Mouse (Mus musculus): ENCODE results near the gene Abtb1. TPM values are rescaled to one million over a fixed set of nuclear protein-coding genes. Genes with fewer than 3 reads are reported as not detected.

Abtb1 gene
- polyA plus RNA-seq, 1 experiment from 2014 or later: 16.0 TPM

GRCm38 (mm10) chr6:88830112-88830702, 11.6 kb downstream of the Abtb1 start:
- H3K9me3 ChIP-seq (replicated peaks; ENCODE audit: control insufficient read depth, low read length): no peaks in the 10 kb centered on the region
- H3K4me1 ChIP-seq (ENCODE audit: control insufficient read depth, insufficient read depth, low read length): peaks cover 14% of the 10 kb centered on the region
- ATAC-seq (replicated peaks; ENCODE audit: insufficient number of reproducible peaks, low FRiP score, low TSS enrichment): no peak
- H3K4me3 ChIP-seq (ENCODE audit: low read depth, low read length): no peak overlapping the region
- H3K4me2 ChIP-seq: no peak overlapping the region
- no peaks in the 10 kb centered on the region for H3K36me3 ChIP-seq (ENCODE audit: control insufficient read depth, insufficient read depth, low read length)
- H3K27ac ChIP-seq (ENCODE audit: low read depth, low read length): no peak overlapping the region
- no peak overlapping the region for H3K9ac ChIP-seq (ENCODE audit: low read depth, low read length)
- 81% methylated on average over 6 of the region's 6 CpGs for WGBS (ENCODE audit: insufficient replicate concordance)
- 0 out of 2 replicates have a peak, but pooled peaks cover 3% of the 10 kb centered on the region for H3K27me3 ChIP-seq (ENCODE audit: control insufficient read depth, insufficient read depth, low read length)

- H3K9me3 ChIP-seq (replicated peaks; ENCODE audit: control insufficient read depth, low read length): no peaks in the 10 kb centered on the region
- no peak overlapping the region for H3K27ac ChIP-seq (ENCODE audit: low read depth, low read length)
- no peak for ATAC-seq (replicated peaks; ENCODE audit: insufficient number of reproducible peaks, low FRiP score, low TSS enrichment)
- H3K4me1 ChIP-seq (ENCODE audit: control insufficient read depth, insufficient read depth, low read length): peaks cover 14% of the 10 kb centered on the region
- H3K27me3 ChIP-seq (ENCODE audit: control insufficient read depth, insufficient read depth, low read length): 0 out of 2 replicates have a peak, but pooled peaks cover 3% of the 10 kb centered on the region
- no peak overlapping the region for H3K4me2 ChIP-seq
- no peak overlapping the region for H3K4me3 ChIP-seq (ENCODE audit: low read depth, low read length)
- H3K9ac ChIP-seq (ENCODE audit: low read depth, low read length): no peak overlapping the region
- 77% methylated on average over 4 of the region's 4 CpGs for WGBS (ENCODE audit: insufficient replicate concordance)
- no peaks in the 10 kb centered on the region for H3K36me3 ChIP-seq (ENCODE audit: control insufficient read depth, insufficient read depth, low read length)
Measured at GRCm38 (mm10) chr6:88829579-88829978, 12.2 kb downstream of the Abtb1 start.

- Histone ChIP-seq H3K9ac (ENCODE audit: low read depth, low read length) (no peak overlapping the region), H3K4me2 (no peak overlapping the region), H3K27ac (ENCODE audit: low read depth, low read length) (no peak overlapping the region), H3K9me3 (replicated peaks; ENCODE audit: control insufficient read depth, low read length) (no peaks in the 10 kb centered on the region), H3K36me3 (ENCODE audit: control insufficient read depth, insufficient read depth, low read length) (no peaks in the 10 kb centered on the region), H3K4me1 (ENCODE audit: control insufficient read depth, insufficient read depth, low read length) (peaks cover 7% of the 10 kb centered on the region), H3K27me3 (ENCODE audit: control insufficient read depth, insufficient read depth, low read length) (0 out of 2 replicates have a peak, but pooled peaks cover 3% of the 10 kb centered on the region), H3K4me3 (ENCODE audit: low read depth, low read length) (no peak overlapping the region)
- WGBS (ENCODE audit: insufficient replicate concordance): 72% methylated on average over 15 of the region's 15 CpGs
- ATAC-seq (replicated peaks; ENCODE audit: insufficient number of reproducible peaks, low FRiP score, low TSS enrichment): no peak
Measured at GRCm38 (mm10) chr6:88828206-88829009, 13.4 kb downstream of the Abtb1 start.

GRCm38 (mm10) chr6:88827395-88828205, 14.2 kb downstream of the Abtb1 start:
- ATAC-seq (replicated peaks; ENCODE audit: insufficient number of reproducible peaks, low FRiP score, low TSS enrichment): no peak
- no peaks in the 10 kb centered on the region for H3K36me3 ChIP-seq (ENCODE audit: control insufficient read depth, insufficient read depth, low read length)
- 59% methylated on average over 13 of the region's 13 CpGs for WGBS (ENCODE audit: insufficient replicate concordance)
- peaks cover 7% of the 10 kb centered on the region for H3K4me1 ChIP-seq (ENCODE audit: control insufficient read depth, insufficient read depth, low read length)
- no peak overlapping the region for H3K27ac ChIP-seq (ENCODE audit: low read depth, low read length)
- H3K9ac ChIP-seq (ENCODE audit: low read depth, low read length): no peak overlapping the region
- no peak overlapping the region for H3K4me3 ChIP-seq (ENCODE audit: low read depth, low read length)
- no peak overlapping the region for H3K4me2 ChIP-seq
- no peaks in the 10 kb centered on the region for H3K9me3 ChIP-seq (replicated peaks; ENCODE audit: control insufficient read depth, low read length)
- H3K27me3 ChIP-seq (ENCODE audit: control insufficient read depth, insufficient read depth, low read length): 0 out of 2 replicates have a peak, but pooled peaks cover 3% of the 10 kb centered on the region

- ATAC-seq (replicated peaks; ENCODE audit: insufficient number of reproducible peaks, low FRiP score, low TSS enrichment): no peak
- WGBS (ENCODE audit: insufficient replicate concordance): 65% methylated on average over 3 of the region's 3 CpGs
- Histone ChIP-seq H3K27me3 (ENCODE audit: control insufficient read depth, insufficient read depth, low read length) (0 out of 2 replicates have a peak, but pooled peaks cover 3% of the 10 kb centered on the region), H3K27ac (ENCODE audit: low read depth, low read length) (no peak overlapping the region), H3K4me2 (no peak overlapping the region), H3K9ac (ENCODE audit: low read depth, low read length) (no peak overlapping the region), H3K36me3 (ENCODE audit: control insufficient read depth, insufficient read depth, low read length) (no peaks in the 10 kb centered on the region), H3K4me1 (ENCODE audit: control insufficient read depth, insufficient read depth, low read length) (peaks cover 7% of the 10 kb centered on the region), H3K9me3 (replicated peaks; ENCODE audit: control insufficient read depth, low read length) (no peaks in the 10 kb centered on the region), H3K4me3 (ENCODE audit: low read depth, low read length) (no peak overlapping the region)
Measured at GRCm38 (mm10) chr6:88826965-88827364, 14.8 kb downstream of the Abtb1 start.

- 22% methylated on average over 6 of the region's 6 CpGs for WGBS (ENCODE audit: insufficient replicate concordance)
- Histone ChIP-seq H3K9me3 (replicated peaks; ENCODE audit: control insufficient read depth, low read length) (no peaks in the 10 kb centered on the region), H3K9ac (ENCODE audit: low read depth, low read length) (no peak overlapping the region), H3K4me1 (ENCODE audit: control insufficient read depth, insufficient read depth, low read length) (peaks cover 7% of the 10 kb centered on the region), H3K27ac (ENCODE audit: low read depth, low read length) (no peak overlapping the region), H3K36me3 (ENCODE audit: control insufficient read depth, insufficient read depth, low read length) (no peaks in the 10 kb centered on the region), H3K4me3 (ENCODE audit: low read depth, low read length) (no peak overlapping the region), H3K27me3 (ENCODE audit: control insufficient read depth, insufficient read depth, low read length) (0 out of 2 replicates have a peak, but pooled peaks cover 3% of the 10 kb centered on the region), H3K4me2 (no peak overlapping the region)
- peak; percentile 65 for ATAC-seq (replicated peaks; ENCODE audit: insufficient number of reproducible peaks, low FRiP score, low TSS enrichment)
Measured at GRCm38 (mm10) chr6:88826545-88826944, 15.2 kb downstream of the Abtb1 start.

GRCm38 (mm10) chr6:88826088-88826487, 15.7 kb downstream of the Abtb1 start:
- Histone ChIP-seq H3K9ac (ENCODE audit: low read depth, low read length) (no peak overlapping the region), H3K4me3 (ENCODE audit: low read depth, low read length) (no peak overlapping the region), H3K27ac (ENCODE audit: low read depth, low read length) (no peak overlapping the region)

GRCm38 (mm10) chr6:88824183-88824582, 17.6 kb downstream of the Abtb1 start:
- Histone ChIP-seq H3K4me3 (ENCODE audit: low read depth, low read length) (no peak overlapping the region), H3K27me3 (ENCODE audit: control insufficient read depth, insufficient read depth, low read length) (no peaks in the 10 kb centered on the region), H3K9me3 (replicated peaks; ENCODE audit: control insufficient read depth, low read length) (no peaks in the 10 kb centered on the region), H3K27ac (ENCODE audit: low read depth, low read length) (no peak overlapping the region), H3K4me1 (ENCODE audit: control insufficient read depth, insufficient read depth, low read length) (peaks cover 18% of the 10 kb centered on the region), H3K4me2 (no peak overlapping the region), H3K36me3 (ENCODE audit: control insufficient read depth, insufficient read depth, low read length) (no peaks in the 10 kb centered on the region), H3K9ac (ENCODE audit: low read depth, low read length) (no peak overlapping the region)
- ATAC-seq (replicated peaks; ENCODE audit: insufficient number of reproducible peaks, low FRiP score, low TSS enrichment): no peak
- 59% methylated on average over 7 of the region's 7 CpGs for WGBS (ENCODE audit: insufficient replicate concordance)

More at GRCm38 (mm10) chr6:88826088-88826487, 15.7 kb downstream of the Abtb1 start:
- H3K9me3 ChIP-seq (replicated peaks; ENCODE audit: control insufficient read depth, low read length): no peaks in the 10 kb centered on the region
- WGBS (ENCODE audit: insufficient replicate concordance): 41% methylated on average over 3 of the region's 3 CpGs
- H3K4me1 ChIP-seq (ENCODE audit: control insufficient read depth, insufficient read depth, low read length): peaks cover 7% of the 10 kb centered on the region
- H3K27me3 ChIP-seq (ENCODE audit: control insufficient read depth, insufficient read depth, low read length): 0 out of 2 replicates have a peak, but pooled peaks cover 3% of the 10 kb centered on the region
- H3K36me3 ChIP-seq (ENCODE audit: control insufficient read depth, insufficient read depth, low read length): no peaks in the 10 kb centered on the region
- ATAC-seq (replicated peaks; ENCODE audit: insufficient number of reproducible peaks, low FRiP score, low TSS enrichment): no peak
- H3K4me2 ChIP-seq: no peak overlapping the region
